Mouse (Mus musculus): ENCODE data around the gene Il1rl2. TPM values are rescaled to one million over a fixed set of nuclear protein-coding genes. Genes with fewer than 3 reads are reported as not detected.
A peak's percentile ranks its signal among the peaks of the same experiment; 100 is the strongest.

Gene Il1rl2
- polyA plus RNA-seq, 1 experiment from 2014 or later = 3.7 TPM

GRCm38 (mm10) chr1:40324955-40325702, 719 bp downstream of the Il1rl2 start:
- peak overlapping the region; percentile 40 for H3K4me3 ChIP-seq
- no peaks in the 10 kb centered on the region for H3K9me3 ChIP-seq (replicated peaks)
- no peak overlapping the region for H3K27ac ChIP-seq (ENCODE audit: poor library complexity, severe bottlenecking)
- peak overlapping the region; percentile 49; the same call in 1 of the 2 replicates for H3K9ac ChIP-seq
- peaks cover 15% of the 10 kb centered on the region for H3K27me3 ChIP-seq (replicated peaks)
- peak overlapping the region; percentile 73 for H3K4me2 ChIP-seq
- no peak for ATAC-seq (ENCODE audit: insufficient number of reproducible peaks, low FRiP score)
- H3K36me3 ChIP-seq = no peaks in the 10 kb centered on the region
- peaks cover 9% of the 10 kb centered on the region for H3K4me1 ChIP-seq (replicated peaks)
- WGBS = 7% methylated on average over 22 of the region's 22 CpGs

GRCm38 (mm10) chr1:40325711-40326327, 1.4 kb downstream of the Il1rl2 start:
- Histone ChIP-seq H3K9me3 (replicated peaks) (no peaks in the 10 kb centered on the region), H3K27me3 (replicated peaks) (peaks cover 15% of the 10 kb centered on the region), H3K27ac (ENCODE audit: poor library complexity, severe bottlenecking) (no peak overlapping the region), H3K36me3 (no peaks in the 10 kb centered on the region), H3K9ac (peak overlapping the region; percentile 49; the same call in 1 of the 2 replicates), H3K4me3 (peak overlapping the region; percentile 40), H3K4me2 (peak overlapping the region; percentile 73), H3K4me1 (replicated peaks) (peaks cover 5% of the 10 kb centered on the region; the same call in 1 of the 2 replicates)
- no peak for ATAC-seq (ENCODE audit: insufficient number of reproducible peaks, low FRiP score)
- WGBS = 4% methylated on average over 29 of the region's 29 CpGs

GRCm38 (mm10) chr1:40327604-40328003, 3.2 kb downstream of the Il1rl2 start:
- H3K27ac ChIP-seq (ENCODE audit: poor library complexity, severe bottlenecking) = no peak overlapping the region
- H3K9ac ChIP-seq = no peak overlapping the region
- ATAC-seq (ENCODE audit: insufficient number of reproducible peaks, low FRiP score) = no peak
- H3K4me2 ChIP-seq = no peak overlapping the region
- no peak overlapping the region for H3K4me3 ChIP-seq
- no peaks in the 10 kb centered on the region for H3K36me3 ChIP-seq
- H3K27me3 ChIP-seq (replicated peaks) = peaks cover 15% of the 10 kb centered on the region
- peaks cover 5% of the 10 kb centered on the region; the same call in 1 of the 2 replicates for H3K4me1 ChIP-seq (replicated peaks)
- H3K9me3 ChIP-seq (replicated peaks) = no peaks in the 10 kb centered on the region
- WGBS = 70% methylated on average over 3 of the region's 3 CpGs

- Histone ChIP-seq H3K9me3 (replicated peaks) (no peaks in the 10 kb centered on the region; the same call in 1 of the 2 replicates), H3K9ac (no peak overlapping the region), H3K4me2 (no peak overlapping the region), H3K36me3 (no peaks in the 10 kb centered on the region), H3K4me1 (replicated peaks) (peaks cover 5% of the 10 kb centered on the region; the same call in 1 of the 2 replicates), H3K27ac (ENCODE audit: poor library complexity, severe bottlenecking) (no peak overlapping the region), H3K27me3 (replicated peaks) (peaks cover 15% of the 10 kb centered on the region), H3K4me3 (no peak overlapping the region)
- ATAC-seq (ENCODE audit: insufficient number of reproducible peaks, low FRiP score) = no peak
- 75% methylated on average over 1 of the region's 1 CpGs for WGBS
Observed at GRCm38 (mm10) chr1:40329526-40329925, 5.1 kb downstream of the Il1rl2 start.

GRCm38 (mm10) chr1:40330181-40330580, 5.8 kb downstream of the Il1rl2 start:
- H3K4me2 ChIP-seq = no peak overlapping the region
- ATAC-seq (ENCODE audit: insufficient number of reproducible peaks, low FRiP score) = no peak
- no peak overlapping the region for H3K9ac ChIP-seq
- 78% methylated on average over 8 of the region's 8 CpGs for WGBS
- H3K36me3 ChIP-seq = no peaks in the 10 kb centered on the region
- H3K4me3 ChIP-seq = no peak overlapping the region
- H3K27me3 ChIP-seq (replicated peaks) = peaks cover 15% of the 10 kb centered on the region
- no peak overlapping the region for H3K27ac ChIP-seq (ENCODE audit: poor library complexity, severe bottlenecking)
- H3K4me1 ChIP-seq (replicated peaks) = 0 out of 2 replicates have a peak, but pooled peaks cover 5% of the 10 kb centered on the region
- no peaks in the 10 kb centered on the region; the same call in 1 of the 2 replicates for H3K9me3 ChIP-seq (replicated peaks)

- Histone ChIP-seq H3K27ac (ENCODE audit: poor library complexity, severe bottlenecking) (no peak overlapping the region), H3K4me2 (no peak overlapping the region), H3K4me1 (replicated peaks) (no peaks in the 10 kb centered on the region), H3K9ac (no peak overlapping the region), H3K4me3 (no peak overlapping the region), H3K36me3 (no peaks in the 10 kb centered on the region), H3K9me3 (replicated peaks) (no peaks in the 10 kb centered on the region), H3K27me3 (replicated peaks) (no peaks in the 10 kb centered on the region)
- WGBS = 74% methylated on average over 1 of the region's 1 CpGs
- no peak for ATAC-seq (ENCODE audit: insufficient number of reproducible peaks, low FRiP score)
Observed at GRCm38 (mm10) chr1:40339346-40339745, 14.9 kb downstream of the Il1rl2 start.

GRCm38 (mm10) chr1:40340102-40340501, 15.7 kb downstream of the Il1rl2 start:
- Histone ChIP-seq H3K36me3 (no peaks in the 10 kb centered on the region), H3K4me1 (replicated peaks) (no peaks in the 10 kb centered on the region), H3K4me3 (no peak overlapping the region), H3K9me3 (replicated peaks) (no peaks in the 10 kb centered on the region), H3K27ac (ENCODE audit: poor library complexity, severe bottlenecking) (no peak overlapping the region), H3K27me3 (replicated peaks) (no peaks in the 10 kb centered on the region), H3K4me2 (no peak overlapping the region), H3K9ac (no peak overlapping the region)
- WGBS = 68% methylated on average over 4 of the region's 4 CpGs
- no peak for ATAC-seq (ENCODE audit: insufficient number of reproducible peaks, low FRiP score)

- WGBS = 63% methylated on average over 4 of the region's 4 CpGs
- H3K4me1 ChIP-seq (replicated peaks) = peaks cover 15% of the 10 kb centered on the region
- H3K27me3 ChIP-seq (replicated peaks) = no peaks in the 10 kb centered on the region
- H3K9ac ChIP-seq = no peak overlapping the region
- no peaks in the 10 kb centered on the region for H3K36me3 ChIP-seq
- H3K4me3 ChIP-seq = no peak overlapping the region
- no peak for ATAC-seq (ENCODE audit: insufficient number of reproducible peaks, low FRiP score)
- H3K9me3 ChIP-seq (replicated peaks) = no peaks in the 10 kb centered on the region
- H3K4me2 ChIP-seq = no peak overlapping the region
- no peak overlapping the region for H3K27ac ChIP-seq (ENCODE audit: poor library complexity, severe bottlenecking)
Observed at GRCm38 (mm10) chr1:40352158-40352903, 27.9 kb downstream of the Il1rl2 start.

- Histone ChIP-seq H3K27me3 (replicated peaks) (no peaks in the 10 kb centered on the region), H3K4me1 (replicated peaks) (peaks cover 15% of the 10 kb centered on the region), H3K27ac (ENCODE audit: poor library complexity, severe bottlenecking) (no peak overlapping the region), H3K4me3 (no peak overlapping the region), H3K4me2 (no peak overlapping the region), H3K9me3 (replicated peaks) (no peaks in the 10 kb centered on the region), H3K9ac (no peak overlapping the region), H3K36me3 (no peaks in the 10 kb centered on the region)
- ATAC-seq (ENCODE audit: insufficient number of reproducible peaks, low FRiP score) = no peak
- WGBS = 80% methylated on average over 2 of the region's 2 CpGs
Observed at GRCm38 (mm10) chr1:40352904-40353286, 28.5 kb downstream of the Il1rl2 start.

GRCm38 (mm10) chr1:40354665-40355064, 30.3 kb downstream of the Il1rl2 start:
- Histone ChIP-seq H3K27ac (ENCODE audit: poor library complexity, severe bottlenecking) (no peak overlapping the region), H3K9me3 (replicated peaks) (no peaks in the 10 kb centered on the region), H3K9ac (no peak overlapping the region), H3K4me1 (replicated peaks) (peaks cover 25% of the 10 kb centered on the region), H3K4me2 (no peak overlapping the region), H3K4me3 (no peak overlapping the region), H3K36me3 (no peaks in the 10 kb centered on the region), H3K27me3 (replicated peaks) (no peaks in the 10 kb centered on the region)
- WGBS = 81% methylated on average over 3 of the region's 3 CpGs
- no peak for ATAC-seq (ENCODE audit: insufficient number of reproducible peaks, low FRiP score)

GRCm38 (mm10) chr1:40355431-40355843, 31.0 kb downstream of the Il1rl2 start:
- Histone ChIP-seq H3K4me1 (replicated peaks) (peaks cover 28% of the 10 kb centered on the region), H3K4me3 (no peak overlapping the region), H3K9me3 (replicated peaks) (no peaks in the 10 kb centered on the region), H3K36me3 (no peaks in the 10 kb centered on the region), H3K27ac (ENCODE audit: poor library complexity, severe bottlenecking) (no peak overlapping the region), H3K9ac (no peak overlapping the region), H3K27me3 (replicated peaks) (no peaks in the 10 kb centered on the region), H3K4me2 (no peak overlapping the region)
- no peak for ATAC-seq (ENCODE audit: insufficient number of reproducible peaks, low FRiP score)
- 82% methylated on average over 4 of the region's 4 CpGs for whole genome bisulfite sequencing

Measured in heart, embryonic 12.5 days (tissue).